In the genomic region with DNA sequence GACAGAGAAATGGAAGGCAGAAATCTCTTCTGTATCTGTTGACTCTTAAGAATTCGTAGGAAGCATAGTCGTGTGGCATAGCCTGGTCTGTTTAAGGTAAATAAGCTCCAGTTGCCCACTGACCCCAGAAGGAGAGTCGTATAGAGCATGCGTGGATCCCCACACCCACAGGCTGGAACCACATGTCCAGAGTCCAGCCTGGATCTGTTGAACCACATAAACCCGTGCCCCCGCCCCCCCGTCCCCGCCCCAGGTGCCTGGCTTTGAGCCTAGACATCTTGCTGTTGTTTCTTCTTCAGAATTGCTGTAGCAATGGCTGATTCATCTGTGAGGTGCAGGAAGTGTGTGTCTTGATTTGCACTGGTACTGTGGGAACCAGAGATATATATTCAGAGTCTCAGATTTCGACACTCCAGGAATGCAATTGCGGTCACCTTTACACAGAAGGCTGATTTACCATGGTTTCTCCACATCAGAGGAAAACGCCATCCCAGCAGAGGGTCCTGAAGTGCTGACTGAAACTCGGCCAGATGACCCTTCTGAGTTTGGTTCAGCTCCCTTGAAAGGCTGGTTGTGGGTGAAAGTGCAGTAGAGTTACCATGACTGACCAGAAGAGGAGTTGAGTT, we compare ENCODE assay signal across 16 mouse cellular contexts.
DNase-seq lines count a peak whose midpoint lies in the region; ATAC-seq and TF ChIP-seq lines count a peak whose summit lies in the region.
"Had no signal": no experiment of that assay in that cellular context is flagged by ENCODE, and none has a peak within 500 bp of the region (broad histone marks: within the 10 kb centered on the region; RNA-seq: fewer than 3 reads in every experiment).

No protein-coding gene starts in this region.

- H3K79me3 ChIP-seq in C2C12 (ENCODE audit: low read depth) = no peaks in the 10 kb centered on the region

- no peaks in the 10 kb centered on the region for H3K36me3 ChIP-seq in embryonic facial prominence, embryonic 13.5 days
- H3K36me3 ChIP-seq in embryonic facial prominence, embryonic 10.5 days (replicated peaks) = no peaks in the 10 kb centered on the region
- no peaks in the 10 kb centered on the region for H3K36me3 ChIP-seq in C2C12 (ENCODE audit: control insufficient read depth, insufficient read depth)
- H3K36me3 ChIP-seq in intestine, embryonic 16.5 days (ENCODE audit: control insufficient read depth, insufficient read depth, low read length) = no peaks in the 10 kb centered on the region
- H3K36me3 ChIP-seq: G1E; neural tube, embryonic 12.5 days had no signal

- no peak overlapping the region for H3K4me2 ChIP-seq in embryonic facial prominence, embryonic 13.5 days
- no peak overlapping the region for H3K4me2 ChIP-seq in intestine, embryonic 16.5 days (ENCODE audit: low read depth, low read length)
- H3K4me2 ChIP-seq: neural tube, embryonic 12.5 days had no signal

- H3K4me1 ChIP-seq in embryonic facial prominence, embryonic 13.5 days = peaks cover 6% of the 10 kb centered on the region; the same call in 1 of the 2 replicates
- H3K4me1 ChIP-seq in embryonic facial prominence, embryonic 10.5 days = no peaks in the 10 kb centered on the region
- H3K4me1 ChIP-seq in intestine, embryonic 16.5 days (ENCODE audit: control insufficient read depth, insufficient read depth, low read length) = peaks cover 12% of the 10 kb centered on the region
- H3K4me1 ChIP-seq: neural tube, embryonic 12.5 days had no signal

- no peaks in the 10 kb centered on the region for H3K9me3 ChIP-seq in embryonic facial prominence, embryonic 13.5 days
- no peaks in the 10 kb centered on the region for H3K9me3 ChIP-seq in embryonic facial prominence, embryonic 10.5 days
- H3K9me3 ChIP-seq in intestine, embryonic 16.5 days (ENCODE audit: control insufficient read depth, low read length) = no peaks in the 10 kb centered on the region
- H3K9me3 ChIP-seq: neural tube, embryonic 12.5 days had no signal

- no peak for TF ChIP-seq CTCF in C2C12 (IDR thresholded peaks at IDR 0.05; ENCODE audit: control insufficient read depth, insufficient read depth, insufficient read length)

- H3K27me3 ChIP-seq in embryonic facial prominence, embryonic 13.5 days = no peaks in the 10 kb centered on the region
- H3K27me3 ChIP-seq in embryonic facial prominence, embryonic 10.5 days (replicated peaks; ENCODE audit: low read depth, poor library complexity, severe bottlenecking) = no peaks in the 10 kb centered on the region
- H3K27me3 ChIP-seq in C2C12 (ENCODE audit: control insufficient read depth, insufficient read depth, insufficient read length) = no peaks in the 10 kb centered on the region
- H3K27me3 ChIP-seq in intestine, embryonic 16.5 days (replicated peaks; ENCODE audit: control insufficient read depth, insufficient read depth, low read length) = no peaks in the 10 kb centered on the region
- H3K27me3 ChIP-seq: neural tube, embryonic 12.5 days had no signal

- no peak overlapping the region for H3K27ac ChIP-seq in embryonic facial prominence, embryonic 13.5 days
- no peak overlapping the region for H3K27ac ChIP-seq in embryonic facial prominence, embryonic 10.5 days (replicated peaks)
- peak overlapping the region; percentile 43 for H3K27ac ChIP-seq in intestine, embryonic 16.5 days (ENCODE audit: low read length)
- H3K27ac ChIP-seq: gastrocnemius, adult 2 months; neural tube, embryonic 12.5 days had no signal

- no peaks in the 10 kb centered on the region for H3K79me2 ChIP-seq in C2C12 (ENCODE audit: control insufficient read depth, insufficient read depth)

- DNase-seq in embryonic facial prominence, embryonic 10.5 days (ENCODE audit: low spot score) = no peak
- peak; percentile 74 to 90 for DNase-seq in kidney, postnatal 25 days
- no peak for DNase-seq in frontal cortex, adult 2 months (ENCODE audit: extremely low spot score in 1 of 2, low spot score in 1 of 2)
- DNase-seq in gastrocnemius, postnatal 4 days (ENCODE audit: low spot score in 2 of 2) = no peak
- DNase-seq in adrenal gland, postnatal 36 days = no peak
- DNase-seq: adrenal gland, postnatal 14 days; gastrocnemius, adult 2 months; heart, postnatal 10 days; right cerebral cortex, postnatal 4 days had no signal

- 69% methylated on average over 12 of the region's 12 CpGs for WGBS in embryonic facial prominence, embryonic 13.5 days
- 81% methylated on average over 12 of the region's 12 CpGs for WGBS in embryonic facial prominence, embryonic 10.5 days
- WGBS in intestine, embryonic 16.5 days = 65% methylated on average over 12 of the region's 12 CpGs

- H3K4me3 ChIP-seq in embryonic facial prominence, embryonic 13.5 days = no peak overlapping the region
- H3K4me3 ChIP-seq in embryonic facial prominence, embryonic 10.5 days = no peak overlapping the region
- no peak overlapping the region for H3K4me3 ChIP-seq in C2C12 (ENCODE audit: insufficient read depth, poor library complexity, severe bottlenecking)
- no peak overlapping the region for H3K4me3 ChIP-seq in intestine, embryonic 16.5 days (ENCODE audit: low read length)
- H3K4me3 ChIP-seq: gastrocnemius, adult 2 months; neural tube, embryonic 12.5 days had no signal

- no peak overlapping the region for H3K9ac ChIP-seq in embryonic facial prominence, embryonic 13.5 days
- H3K9ac ChIP-seq in intestine, embryonic 16.5 days (ENCODE audit: low read depth, low read length) = no peak overlapping the region
- H3K9ac ChIP-seq: neural tube, embryonic 12.5 days had no signal

- H3ac ChIP-seq in C2C12 (ENCODE audit: control insufficient read depth, insufficient read length, low read depth) = no peak overlapping the region

- ATAC-seq in embryonic facial prominence, embryonic 13.5 days (ENCODE audit: insufficient number of reproducible peaks, insufficient read depth, low FRiP score, low TSS enrichment, low read depth) = peak; percentile 34; the same call in 1 of the 2 replicates
- ATAC-seq in intestine, embryonic 16.5 days = peak; percentile 49
- ATAC-seq: forebrain, embryonic 14.5 days; hindbrain, embryonic 16.5 days had no signal

TF ChIP-seq in C2C12, 6 proteins besides CTCF, POLR2A, EP300 and RAD21:
- TF ChIP-seq USF1 (IDR thresholded peaks at IDR 0.05; ENCODE audit: low read depth) = no peak
- TF ChIP-seq CEBPB (IDR thresholded peaks at IDR 0.05; ENCODE audit: low read depth) = peak; percentile 73

Comparison
In these comparisons a context has a peak if more than half of its experiments do, and no peak if none do; other contexts are left out.
1. DNase-seq: peak in kidney, postnatal 25 days (2 of 2); none in embryonic facial prominence, embryonic 10.5 days (single experiment), frontal cortex, adult 2 months (0 of 2), gastrocnemius, postnatal 4 days (0 of 2) and adrenal gland, postnatal 36 days (0 of 2).